Comparison of ENCODE assay signal across 28 mouse cellular contexts in the genomic region with DNA sequence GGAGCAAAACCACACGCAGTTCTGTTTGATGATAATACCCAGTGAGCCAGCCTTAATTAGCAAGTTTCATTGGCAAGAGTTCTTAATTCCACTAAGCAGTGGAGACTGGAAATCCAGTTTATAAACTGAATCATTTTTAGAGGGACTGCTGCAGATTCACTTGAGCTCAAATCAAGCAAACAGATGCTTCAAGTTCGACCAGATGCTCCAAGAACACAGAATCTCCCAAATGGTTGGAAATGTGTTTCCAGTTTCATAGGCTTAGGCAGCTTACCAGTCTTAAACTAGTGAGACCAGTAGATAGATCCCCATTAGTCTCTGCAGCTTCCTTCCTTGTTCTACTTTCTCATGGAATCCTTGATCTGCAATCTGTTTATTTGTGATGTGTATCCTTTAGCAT.
DNase-seq lines count a peak whose midpoint lies in the region; ATAC-seq and TF ChIP-seq lines count a peak whose summit lies in the region.
"Had no signal": no experiment of that assay in that cellular context is flagged by ENCODE, and none has a peak within 500 bp of the region (broad histone marks: within the 10 kb centered on the region; RNA-seq: fewer than 3 reads in every experiment).

No protein-coding gene starts in this region.

- peak; percentile 36; the same call in 1 of the 2 replicates for ATAC-seq in forebrain, embryonic 16.5 days
- ATAC-seq in forebrain, embryonic 12.5 days (ENCODE audit: low FRiP score), result no peak
- no peak for ATAC-seq in hindbrain, embryonic 13.5 days (ENCODE audit: low FRiP score)
- no peak for ATAC-seq in liver, embryonic 11.5 days (replicated peaks; ENCODE audit: low FRiP score)
- ATAC-seq: hindbrain, postnatal 0 days; intestine, embryonic 15.5 days; midbrain, embryonic 15.5 days had no signal

- no peak overlapping the region for H3K4me2 ChIP-seq in forebrain, embryonic 16.5 days (ENCODE audit: low read length)
- H3K4me2 ChIP-seq in forebrain, embryonic 12.5 days, result no peak overlapping the region
- no peak overlapping the region for H3K4me2 ChIP-seq in hindbrain, embryonic 13.5 days
- no peak overlapping the region for H3K4me2 ChIP-seq in liver, embryonic 11.5 days
- H3K4me2 ChIP-seq: embryonic facial prominence, embryonic 13.5 days; intestine, embryonic 15.5 days; limb, embryonic 12.5 days; lung, embryonic 15.5 days; midbrain, embryonic 15.5 days had no signal

- peak; percentile 51 to 80 for DNase-seq in layer of hippocampus, adult 18-20 months (ENCODE audit: low spot score in 2 of 2)
- no peak for DNase-seq in layer of hippocampus, postnatal 10 days (ENCODE audit: low spot score in 2 of 2)
- DNase-seq in layer of hippocampus, adult 2 months (ENCODE audit: low spot score in 2 of 2), result peak; percentile 47 to 65
- peak; percentile 16 to 35 for DNase-seq in layer of hippocampus, postnatal 36 days
- no peak for DNase-seq in liver, embryonic 11.5 days (ENCODE audit: low spot score)
- DNase-seq: adrenal gland, adult 8-10 months; cerebellum, adult 11-12 months; cerebellum, adult 9-11 months; embryo, embryonic 11 days; gastrocnemius, postnatal 14 days; heart, postnatal 14 days; kidney, adult 8-10 months; kidney, postnatal 4 days; thymus, postnatal 4 days had no signal

- H3K36me3 ChIP-seq in forebrain, embryonic 16.5 days (ENCODE audit: control insufficient read depth, insufficient read depth), result no peaks in the 10 kb centered on the region
- no peaks in the 10 kb centered on the region for H3K36me3 ChIP-seq in forebrain, embryonic 12.5 days (replicated peaks)
- H3K36me3 ChIP-seq in hindbrain, embryonic 13.5 days, result no peaks in the 10 kb centered on the region
- no peaks in the 10 kb centered on the region for H3K36me3 ChIP-seq in liver, embryonic 11.5 days (ENCODE audit: control insufficient read depth, insufficient read depth, low read length)
- H3K36me3 ChIP-seq: embryonic facial prominence, embryonic 13.5 days; G1E; hindbrain, embryonic 10.5 days; intestine, embryonic 15.5 days; limb, embryonic 12.5 days; lung, embryonic 15.5 days; midbrain, embryonic 10.5 days; midbrain, embryonic 15.5 days had no signal

- 35% methylated on average over 2 of the region's 2 CpGs for WGBS in forebrain, embryonic 16.5 days
- WGBS in forebrain, embryonic 12.5 days, result 62% methylated on average over 2 of the region's 2 CpGs
- 78% methylated on average over 2 of the region's 2 CpGs for WGBS in hindbrain, embryonic 13.5 days
- 71% methylated on average over 2 of the region's 2 CpGs for WGBS in liver, embryonic 11.5 days

- TF ChIP-seq CTCF in layer of hippocampus, adult 2 months (conservative IDR thresholded peaks at IDR 0.05), result no peak

- no peak overlapping the region for H3K4me3 ChIP-seq in forebrain, embryonic 16.5 days (replicated peaks; ENCODE audit: low read length)
- no peak overlapping the region for H3K4me3 ChIP-seq in forebrain, embryonic 12.5 days (replicated peaks)
- H3K4me3 ChIP-seq in layer of hippocampus, adult 2 months, result no peak overlapping the region
- H3K4me3 ChIP-seq in hindbrain, embryonic 13.5 days, result no peak overlapping the region
- H3K4me3 ChIP-seq in liver, embryonic 11.5 days (ENCODE audit: low read depth, low read length), result no peak overlapping the region
- H3K4me3 ChIP-seq: embryonic facial prominence, embryonic 13.5 days; erythroblast, embryonic 14.5 days; hindbrain, embryonic 10.5 days; intestine, embryonic 15.5 days; limb, embryonic 12.5 days; lung, embryonic 15.5 days; midbrain, embryonic 10.5 days; midbrain, embryonic 15.5 days had no signal

- no peaks in the 10 kb centered on the region for H3K4me1 ChIP-seq in forebrain, embryonic 16.5 days (replicated peaks; ENCODE audit: control insufficient read depth, insufficient read depth, low read length)
- H3K4me1 ChIP-seq in forebrain, embryonic 12.5 days, result no peaks in the 10 kb centered on the region
- no peaks in the 10 kb centered on the region for H3K4me1 ChIP-seq in hindbrain, embryonic 13.5 days (replicated peaks)
- no peaks in the 10 kb centered on the region for H3K4me1 ChIP-seq in liver, embryonic 11.5 days (replicated peaks; ENCODE audit: control insufficient read depth, insufficient read depth, low read length)
- H3K4me1 ChIP-seq: embryonic facial prominence, embryonic 13.5 days; hindbrain, embryonic 10.5 days; intestine, embryonic 15.5 days; limb, embryonic 12.5 days; lung, embryonic 15.5 days; midbrain, embryonic 10.5 days; midbrain, embryonic 15.5 days had no signal

- H3K9ac ChIP-seq in forebrain, embryonic 16.5 days (replicated peaks; ENCODE audit: low read depth, low read length), result no peak overlapping the region
- no peak overlapping the region for H3K9ac ChIP-seq in forebrain, embryonic 12.5 days
- no peak overlapping the region for H3K9ac ChIP-seq in hindbrain, embryonic 13.5 days
- H3K9ac ChIP-seq in liver, embryonic 11.5 days (ENCODE audit: low read depth, low read length), result no peak overlapping the region
- H3K9ac ChIP-seq: embryonic facial prominence, embryonic 13.5 days; intestine, embryonic 15.5 days; limb, embryonic 12.5 days; lung, embryonic 15.5 days; midbrain, embryonic 15.5 days had no signal

- H3K27ac ChIP-seq in forebrain, embryonic 16.5 days (ENCODE audit: low read length), result no peak overlapping the region
- no peak overlapping the region for H3K27ac ChIP-seq in forebrain, embryonic 12.5 days
- H3K27ac ChIP-seq in layer of hippocampus, adult 2 months, result no peak overlapping the region
- no peak overlapping the region for H3K27ac ChIP-seq in hindbrain, embryonic 13.5 days
- H3K27ac ChIP-seq in liver, embryonic 11.5 days (ENCODE audit: low read depth, low read length), result no peak overlapping the region
- H3K27ac ChIP-seq: embryonic facial prominence, embryonic 13.5 days; hindbrain, embryonic 10.5 days; hindbrain, postnatal 0 days; intestine, embryonic 15.5 days; kidney, postnatal 0 days; limb, embryonic 12.5 days; lung, embryonic 15.5 days; midbrain, embryonic 10.5 days; midbrain, embryonic 15.5 days had no signal

- H3K27me3 ChIP-seq in forebrain, embryonic 16.5 days (replicated peaks; ENCODE audit: control insufficient read depth, insufficient read depth, low read length), result no peaks in the 10 kb centered on the region
- no peaks in the 10 kb centered on the region for H3K27me3 ChIP-seq in forebrain, embryonic 12.5 days
- H3K27me3 ChIP-seq in hindbrain, embryonic 13.5 days, result no peaks in the 10 kb centered on the region
- H3K27me3 ChIP-seq in liver, embryonic 11.5 days (replicated peaks; ENCODE audit: control insufficient read depth, insufficient read depth, low read length), result no peaks in the 10 kb centered on the region
- H3K27me3 ChIP-seq: embryonic facial prominence, embryonic 13.5 days; intestine, embryonic 15.5 days; limb, embryonic 12.5 days; lung, embryonic 15.5 days; midbrain, embryonic 15.5 days had no signal

- no peaks in the 10 kb centered on the region for H3K9me3 ChIP-seq in forebrain, embryonic 16.5 days (ENCODE audit: control insufficient read depth, low read length)
- no peaks in the 10 kb centered on the region for H3K9me3 ChIP-seq in forebrain, embryonic 12.5 days
- H3K9me3 ChIP-seq in hindbrain, embryonic 13.5 days, result no peaks in the 10 kb centered on the region
- no peaks in the 10 kb centered on the region for H3K9me3 ChIP-seq in liver, embryonic 11.5 days (ENCODE audit: control insufficient read depth, low read length)
- H3K9me3 ChIP-seq: embryonic facial prominence, embryonic 13.5 days; G1E; hindbrain, embryonic 10.5 days; intestine, embryonic 15.5 days; limb, embryonic 12.5 days; lung, embryonic 15.5 days; midbrain, embryonic 10.5 days; midbrain, embryonic 15.5 days had no signal

Comparison
In these comparisons a context has a peak if more than half of its experiments do, and no peak if none do; other contexts are left out.
1. DNase-seq: peak in layer of hippocampus, adult 18-20 months (2 of 2), layer of hippocampus, adult 2 months (2 of 2) and layer of hippocampus, postnatal 36 days (2 of 2); none in layer of hippocampus, postnatal 10 days (0 of 2) and liver, embryonic 11.5 days (single experiment).